Mouse (Mus musculus): ENCODE data around the gene Grm6. TPM values are rescaled to one million over a fixed set of nuclear protein-coding genes. Genes with fewer than 3 reads are reported as not detected.

Gene Grm6
- total RNA-seq (2023) = 17.9 TPM

GRCm38 (mm10) chr11:50850177-50850735 lies at the start of gene Grm6:
Gene Grm6 (plus strand): TSS chr11:50850685.

GRCm38 (mm10) chr11:50827010-50827953 lies 23.2 kb upstream of the Grm6 start, which contains the start of gene Zfp354c:
Gene Zfp354c (minus strand): TSS chr11:50827724.

GRCm38 (mm10) chr11:50841023-50841735 lies 9.3 kb upstream of the Grm6 start, which contains the start of gene Zfp879:
Gene Zfp879 (minus strand): TSS chr11:50841552.

GRCm38 (mm10) chr11:50887390-50888128 lies 37.1 kb downstream of the Grm6 start, which contains the start of gene Zfp454:
Gene Zfp454 (minus strand): TSS chr11:50887651.

Other genes with a start within 250 kb of the Grm6 start
- gene Adamts2, start 248.6 kb upstream of the Grm6 start, total RNA-seq (2023) = not detected
- gene Zfp354c, start 23.0 kb upstream of the Grm6 start, total RNA-seq (2023) = 17.9 TPM
- gene Zfp879, start 9.1 kb upstream of the Grm6 start, total RNA-seq (2023) = 0.21 TPM
- not detected for gene Zfp454, start 37.0 kb downstream of the Grm6 start, total RNA-seq (2023)
- gene Zfp2, start 65.5 kb downstream of the Grm6 start, total RNA-seq (2023) = 3.3 TPM
- gene Zfp354b, start 80.9 kb downstream of the Grm6 start, total RNA-seq (2023) = not detected
- gene 4933414I15Rik, start 93.1 kb downstream of the Grm6 start, total RNA-seq (2023) = not detected
- not detected for gene Prop1, start 103.1 kb downstream of the Grm6 start, total RNA-seq (2023)
- not detected for gene Olfr1378, start 115.8 kb downstream of the Grm6 start, total RNA-seq (2023)
- gene Olfr1377, start 131.3 kb downstream of the Grm6 start, total RNA-seq (2023) = not detected
- gene Olfr51, start 152.9 kb downstream of the Grm6 start, total RNA-seq (2023) = not detected
- not detected for gene Olfr54, start 163.6 kb downstream of the Grm6 start, total RNA-seq (2023)
- not detected for gene Olfr1375, start 197.4 kb downstream of the Grm6 start, total RNA-seq (2023)
- gene Zfp354a, start 208.6 kb downstream of the Grm6 start, total RNA-seq (2023) = not detected

Measured in CD8-positive naive resting alpha-beta T cell, adult 57 days (primary cell).